Mouse (Mus musculus) erythroblast, embryonic 14.5 days (primary cell): ENCODE measurements around the gene Tbc1d10b.

Experiments used
- GATA1 ChIP-seq: IDR thresholded peaks from 2 replicates; pipeline ENCODE4 v1.6.1; 2012; ENCODE audit warnings: low read length, inconsistent platforms, mixed read lengths
- TAL1 ChIP-seq: IDR thresholded peaks from 3 replicates; pipeline ENCODE4 v1.6.1; 2012; ENCODE audit warnings: low read length, inconsistent platforms, mixed read lengths

GRCm38 (mm10) chr7:127223515-127224478, 15.5 kb upstream of the Tbc1d10b start:
- TF ChIP-seq GATA1 (0 out of 2 replicates have a peak, but pooled peaks have one; percentile 14), TAL1 (peak; percentile 51; the same call in 2 of the 3 replicates)
